Mouse (Mus musculus) intestine, postnatal 0 days (tissue): ENCODE measurements at regions not wholly inside any gene's neighbourhood (a gene's known extent, or its start where the extent isn't known, plus 50 kb on each side); places are given as distances from the start of the nearest gene placed in this dataset.

Experiments
- ATAC-seq: fragments of 200-750 bp; cut with Nextera tagmentation; 2 replicates; pipeline ENCODE4 v1.8.0; 2017; ENCODE audit warnings: mild to moderate bottlenecking, moderate TSS enrichment, moderate library complexity
- H3K27ac ChIP-seq: fragments of 300-500 bp; sonication (generic); 2 replicates; pipeline ENCODE4 v1.5.1; 2014; ENCODE audit warnings: mild to moderate bottlenecking, low read depth, low read length, moderate library complexity
- H3K27me3 ChIP-seq: fragments of 300-500 bp; sonication (generic); replicated peaks from 2 replicates; pipeline ENCODE4 v1.6.1; 2014; ENCODE audit warnings: low read length, mixed read lengths; ENCODE audit not compliant: control insufficient read depth, insufficient read depth
- H3K36me3 ChIP-seq: fragments of 300-500 bp; sonication (generic); 2 replicates; pipeline ENCODE4 v1.6.1; 2014; ENCODE audit warnings: mild to moderate bottlenecking, moderate library complexity; ENCODE audit not compliant: control insufficient read depth, insufficient read depth
- H3K4me1 ChIP-seq: fragments of 300-500 bp; sonication (generic); replicated peaks from 2 replicates; pipeline ENCODE4 v1.6.1; 2014; ENCODE audit warnings: antibody characterized with exemption, low read length, mixed read lengths; ENCODE audit not compliant: control insufficient read depth, insufficient read depth
- H3K4me2 ChIP-seq: fragments of 300-500 bp; sonication (generic); replicated peaks from 2 replicates; pipeline ENCODE4 v1.6.1; 2014; ENCODE audit warnings: low read depth, mild to moderate bottlenecking, moderate library complexity
- H3K4me3 ChIP-seq: fragments of 300-500 bp; sonication (generic); 2 replicates; pipeline ENCODE4 v1.5.1; 2014; ENCODE audit warnings: low read depth, low read length
- H3K9ac ChIP-seq: fragments of 300-500 bp; sonication (generic); 2 replicates; pipeline ENCODE4 v1.6.1; 2014; ENCODE audit warnings: mild to moderate bottlenecking, low read depth, low read length
- H3K9me3 ChIP-seq: fragments of 300-500 bp; sonication (generic); 2 replicates; pipeline ENCODE4 v1.6.1; 2016; ENCODE audit warnings: mixed run types; ENCODE audit not compliant: control insufficient read depth
- CTCF ChIP-seq: sonication (generic); IDR thresholded peaks from 2 replicates; pipeline ENCODE4 v1.5.1; 2016; ENCODE audit warnings: low read depth, mild to moderate bottlenecking, control low read depth, antibody characterized with exemption, moderate library complexity
- WGBS: fragments of 180-500 bp; shearing (Covaris S2); extraction: QIAGEN DNeasy Blood & Tissue Kit; methylation state at CpG from one replicate; pipeline ENCODE4 v1.1.7; 2014; 5-methylcytosine and 5-hydroxymethylcytosine counted together

DNA sequence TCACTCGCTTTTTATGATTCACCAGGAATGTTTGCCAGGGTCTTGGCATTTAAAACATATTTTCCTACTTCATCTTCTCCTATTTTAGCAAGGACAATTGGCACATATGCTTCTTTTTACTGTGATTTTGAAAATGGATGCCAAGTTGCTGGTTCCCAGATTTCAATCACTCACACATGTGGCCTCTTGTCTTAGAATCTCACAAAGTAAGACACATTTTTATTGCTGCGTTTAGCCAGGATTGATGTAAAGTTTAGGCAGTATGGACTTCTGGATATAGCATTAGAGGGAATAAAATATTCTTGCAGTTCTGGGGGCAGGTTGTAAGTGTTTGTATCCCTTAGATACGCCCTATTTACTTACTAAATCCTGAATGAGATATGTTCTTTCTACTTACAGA is 197.4 kb upstream of the Wdfy3 start:
- Histone ChIP-seq H3K4me1 (no peaks in the 10 kb centered on the region), H3K27ac (no peak overlapping the region), H3K9ac (no peak overlapping the region), H3K27me3 (no peaks in the 10 kb centered on the region), H3K36me3 (no peaks in the 10 kb centered on the region), H3K4me2 (no peak overlapping the region), H3K4me3 (no peak overlapping the region), H3K9me3 (no peaks in the 10 kb centered on the region)
- 71% methylated on average over 3 of the region's 3 CpGs for WGBS
- no peak for ATAC-seq
- no peak for TF ChIP-seq CTCF

DNA sequence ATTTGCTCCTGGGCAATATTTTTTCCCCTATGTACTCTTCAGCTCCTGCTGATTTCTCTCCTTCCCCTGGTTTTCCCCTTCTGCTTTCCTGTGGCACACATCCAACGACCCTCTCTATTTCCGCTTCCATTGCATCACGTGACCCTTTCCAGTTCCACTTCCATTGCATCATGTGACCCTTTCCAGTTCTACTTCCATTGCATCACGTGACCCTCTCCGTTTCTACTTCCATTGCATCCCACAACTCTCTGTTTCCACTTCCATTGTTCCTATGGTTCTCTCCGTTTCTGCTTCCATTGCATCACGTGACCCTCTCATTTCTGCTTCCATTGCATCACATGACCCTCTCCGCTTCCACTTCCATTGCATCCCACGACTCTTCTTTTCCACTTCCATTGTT is 199.5 kb upstream of the Wdfy3 start:
- 88% methylated on average over 9 of the region's 9 CpGs for WGBS
- no peaks in the 10 kb centered on the region for H3K9me3 ChIP-seq
- H3K4me3 ChIP-seq, result no peak overlapping the region
- no peak overlapping the region for H3K27ac ChIP-seq
- no peak for ATAC-seq
- TF ChIP-seq CTCF, result no peak
- H3K27me3 ChIP-seq, result no peaks in the 10 kb centered on the region
- H3K9ac ChIP-seq, result no peak overlapping the region
- no peaks in the 10 kb centered on the region for H3K36me3 ChIP-seq
- no peaks in the 10 kb centered on the region for H3K4me1 ChIP-seq
- H3K4me2 ChIP-seq, result no peak overlapping the region

DNA sequence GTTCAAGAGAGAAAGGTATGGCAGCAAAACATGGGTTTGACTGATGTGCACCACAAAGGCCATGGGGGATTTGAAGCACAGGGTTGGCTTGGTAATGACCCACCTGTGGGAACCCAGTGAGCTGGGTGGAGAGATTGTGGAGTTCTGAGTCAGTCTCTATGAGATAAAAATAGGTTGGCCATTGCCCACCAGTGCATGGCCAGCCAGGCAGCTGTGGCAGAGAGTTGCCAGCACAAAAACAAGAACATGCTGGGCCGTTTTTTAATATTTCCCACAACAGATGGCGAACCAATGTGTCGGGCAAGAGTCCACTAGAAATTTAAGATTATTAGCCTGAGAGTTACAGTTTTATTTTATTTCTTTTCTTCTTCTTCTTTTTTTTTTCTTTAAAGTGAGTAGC is 205.6 kb upstream of the Arhgap24 start:
- 93% methylated on average over 3 of the region's 3 CpGs for WGBS
- Histone ChIP-seq H3K4me2 (no peak overlapping the region), H3K9ac (no peak overlapping the region), H3K27ac (no peak overlapping the region), H3K9me3 (no peaks in the 10 kb centered on the region), H3K4me1 (no peaks in the 10 kb centered on the region), H3K27me3 (no peaks in the 10 kb centered on the region), H3K4me3 (no peak overlapping the region), H3K36me3 (no peaks in the 10 kb centered on the region)
- no peak for TF ChIP-seq CTCF
- no peak for ATAC-seq

DNA sequence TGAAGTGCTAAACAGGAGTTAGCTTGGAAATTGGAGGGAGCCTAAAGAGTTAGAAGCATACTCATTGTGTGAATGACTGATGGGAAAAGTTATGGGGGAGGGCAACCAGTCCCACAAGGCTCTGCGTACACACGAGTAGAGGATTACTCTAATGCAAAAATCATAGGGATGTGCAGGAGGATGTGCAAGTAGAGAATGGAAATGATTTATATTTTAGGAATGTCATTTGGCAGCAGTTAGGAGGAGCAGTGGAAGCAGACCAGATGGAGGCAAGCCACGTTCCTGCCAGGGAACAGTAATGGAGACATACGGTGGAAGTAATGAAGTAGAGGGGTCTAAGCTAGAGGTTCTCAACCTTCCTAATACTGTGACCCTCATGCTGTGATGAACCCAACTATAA is 194.1 kb upstream of the Arhgap24 start:
- 53% methylated on average over 4 of the region's 4 CpGs for WGBS
- Histone ChIP-seq H3K36me3 (no peaks in the 10 kb centered on the region), H3K27ac (no peak overlapping the region), H3K27me3 (no peaks in the 10 kb centered on the region), H3K4me2 (no peak overlapping the region), H3K4me3 (no peak overlapping the region), H3K9ac (no peak overlapping the region), H3K9me3 (no peaks in the 10 kb centered on the region), H3K4me1 (no peaks in the 10 kb centered on the region)
- no peak for TF ChIP-seq CTCF
- ATAC-seq, result no peak

DNA sequence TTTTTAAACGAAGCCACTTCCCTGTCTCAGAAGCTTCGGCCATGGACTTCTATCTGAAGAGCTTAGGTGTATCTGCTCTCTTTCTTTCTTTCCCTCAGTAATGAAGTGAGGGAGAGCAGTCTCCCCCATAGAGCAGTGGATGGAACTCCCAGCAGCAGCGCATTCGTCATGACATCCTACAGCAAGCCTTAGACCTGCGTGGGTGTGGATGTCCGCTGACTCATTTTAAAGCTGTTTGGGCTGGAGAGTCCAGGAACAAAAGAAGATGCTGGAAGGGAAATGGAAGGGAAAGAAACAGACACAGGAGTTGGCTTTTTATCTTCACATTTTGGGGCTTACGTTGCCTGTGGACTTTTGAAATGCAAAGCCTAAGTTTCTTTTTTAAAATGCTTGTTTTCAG is 190.3 kb upstream of the Arhgap24 start:
- Histone ChIP-seq H3K9ac (no peak overlapping the region), H3K27me3 (no peaks in the 10 kb centered on the region), H3K27ac (no peak overlapping the region), H3K4me1 (no peaks in the 10 kb centered on the region), H3K4me2 (no peak overlapping the region), H3K9me3 (no peaks in the 10 kb centered on the region), H3K4me3 (no peak overlapping the region), H3K36me3 (no peaks in the 10 kb centered on the region)
- no peak for ATAC-seq
- 88% methylated on average over 7 of the region's 7 CpGs for WGBS
- no peak for TF ChIP-seq CTCF

DNA sequence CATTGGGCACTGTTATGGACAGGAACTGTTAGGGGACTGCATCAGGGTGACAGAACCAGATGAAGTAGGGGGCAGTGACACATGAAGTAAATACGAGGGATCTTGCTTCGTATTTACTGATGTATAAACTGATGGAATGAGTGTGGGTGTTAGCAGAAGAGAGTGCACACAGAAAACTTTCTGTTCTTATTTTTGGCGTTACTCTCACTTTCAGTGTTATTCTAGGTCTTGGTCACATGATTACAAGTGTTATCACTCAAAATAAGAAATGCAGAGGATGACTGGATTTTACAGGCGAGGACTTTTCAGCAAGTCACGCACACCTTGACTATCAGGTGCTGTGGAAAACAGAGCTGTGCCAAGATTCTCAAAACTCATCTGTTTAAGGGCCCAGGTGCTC is 185.6 kb upstream of the Arhgap24 start:
- Histone ChIP-seq H3K4me2 (no peak overlapping the region), H3K27me3 (no peaks in the 10 kb centered on the region), H3K9ac (no peak overlapping the region), H3K27ac (no peak overlapping the region), H3K4me3 (no peak overlapping the region), H3K4me1 (no peaks in the 10 kb centered on the region), H3K9me3 (no peaks in the 10 kb centered on the region), H3K36me3 (no peaks in the 10 kb centered on the region)
- 88% methylated on average over 5 of the region's 5 CpGs for WGBS
- ATAC-seq, result no peak
- TF ChIP-seq CTCF, result no peak

DNA sequence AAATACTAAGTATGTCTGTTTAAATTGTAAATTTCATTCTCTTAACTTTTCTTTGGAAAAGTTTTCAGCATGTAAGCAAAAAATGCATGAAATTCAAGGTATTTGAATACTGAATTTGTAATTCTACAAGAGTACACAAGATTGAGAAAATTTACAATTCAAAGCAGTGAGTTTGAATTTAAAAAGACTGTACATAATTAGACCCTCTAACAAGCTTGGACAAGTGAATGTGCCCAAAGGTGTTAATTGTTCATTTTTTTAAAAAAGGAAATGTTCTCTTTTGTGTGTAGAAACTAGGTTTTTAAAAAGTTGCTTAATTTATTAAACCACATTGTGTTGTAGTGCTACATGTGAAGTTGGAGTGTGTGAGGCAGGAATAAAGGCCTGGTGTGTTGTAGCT is 174.9 kb upstream of the Arhgap24 start:
- H3K27ac ChIP-seq, result no peak overlapping the region
- no peak for ATAC-seq
- no peak overlapping the region for H3K4me3 ChIP-seq
- TF ChIP-seq CTCF, result no peak
- H3K9me3 ChIP-seq, result no peaks in the 10 kb centered on the region
- no peak overlapping the region for H3K4me2 ChIP-seq
- H3K27me3 ChIP-seq, result 0 out of 2 replicates have a peak, but pooled peaks cover 9% of the 10 kb centered on the region
- no peak overlapping the region for H3K9ac ChIP-seq
- H3K4me1 ChIP-seq, result no peaks in the 10 kb centered on the region
- no peaks in the 10 kb centered on the region for H3K36me3 ChIP-seq
